Mouse (Mus musculus) ES-E14 (cell line): ENCODE measurements around the gene Msrb3. TPM values are rescaled to one million over a fixed set of nuclear protein-coding genes. Genes with fewer than 3 reads are reported as not detected.

Experiments used
- DNase-seq: peaks from one replicate; pipeline ENCODE4 v3.0.0-alpha.2; 2013; ENCODE audit warnings: low read depth, low spot score
- H3K27ac ChIP-seq: 2 replicates; pipeline ENCODE4 v1.5.1; 2012; ENCODE audit warnings: low read depth, mild to moderate bottlenecking, low read length, moderate library complexity, mixed read lengths; ENCODE audit not compliant: poor library complexity, insufficient read depth, severe bottlenecking
- H3K36me3 ChIP-seq: 2 replicates; pipeline ENCODE4 v1.6.1; 2012; ENCODE audit warnings: mild to moderate bottlenecking, low read length, moderate library complexity, mixed read lengths; ENCODE audit not compliant: control insufficient read depth, poor library complexity, insufficient read depth, severe bottlenecking
- H3K4me1 ChIP-seq, 2 experiments: fragments of 150-350 bp in 1 of 2; sonication (generic) in 1 of 2; 2 replicates each; pipeline ENCODE4 v1.6.1; 2012; ENCODE audit warnings: low read length in 2 of 2, mild to moderate bottlenecking in 1 of 2, mixed read lengths in 1 of 2; ENCODE audit not compliant: control insufficient read depth in 2 of 2, insufficient read depth in 2 of 2, poor library complexity in 1 of 2
- H3K4me3 ChIP-seq, 2 experiments: fragments of 150-350 bp in 1 of 2; sonication (generic) in 1 of 2; 2 replicates each; pipeline ENCODE4 v1.5.1; 2012; ENCODE audit warnings: low read length in 2 of 2, low read depth in 1 of 2, mild to moderate bottlenecking in 1 of 2, mixed read lengths in 1 of 2; ENCODE audit not compliant: insufficient read depth in 1 of 2, poor library complexity in 1 of 2, severe bottlenecking in 1 of 2
- H3K9ac ChIP-seq: 2 replicates; pipeline ENCODE4 v1.6.1; 2012; ENCODE audit warnings: low read depth, mild to moderate bottlenecking, low read length, mixed read lengths; ENCODE audit not compliant: poor library complexity, insufficient read depth, severe bottlenecking
- H3K9me3 ChIP-seq: fragments of 150-350 bp; sonication (generic); 2 replicates; pipeline ENCODE4 v1.6.1; 2012; ENCODE audit warnings: low read depth, mild to moderate bottlenecking, low read length; ENCODE audit not compliant: control insufficient read depth, insufficient read depth
- CHD2 ChIP-seq: IDR thresholded peaks from 2 replicates; pipeline ENCODE4 v1.6.1; 2014; ENCODE audit warnings: mild to moderate bottlenecking, low read depth, low read length, inconsistent platforms
- HCFC1 ChIP-seq: IDR thresholded peaks from 2 replicates; pipeline ENCODE4 v1.6.1; 2012; ENCODE audit warnings: low read length, inconsistent platforms, borderline replicate concordance; ENCODE audit not compliant: insufficient read depth
- MAFK ChIP-seq: IDR thresholded peaks from 2 replicates; pipeline ENCODE4 v1.6.1; 2014; ENCODE audit warnings: mild to moderate bottlenecking, low read depth, low read length, inconsistent platforms; ENCODE audit not compliant: insufficient read depth
- ZC3H11A ChIP-seq: IDR thresholded peaks from 2 replicates; pipeline ENCODE4 v1.6.1; 2012; ENCODE audit warnings: low read depth, mild to moderate bottlenecking, inconsistent platforms, low read length, borderline replicate concordance
- ZNF384 ChIP-seq: IDR thresholded peaks from 2 replicates; pipeline ENCODE4 v1.6.1; 2012; ENCODE audit warnings: low read depth, low read length, inconsistent platforms
- in situ Hi-C, 2 experiments: fragments of 600-800 bp; cut with MboI; formaldehyde crosslinking; loops; one replicate each; pipeline ENCODE4 v1.15.1; 2025; ENCODE audit warnings: low sequenced_read_pairs in 2 of 2, inconsistent platforms in 1 of 2; ENCODE audit not compliant: unreplicated experiment in 2 of 2
- total RNA-seq: library from RNA; depleted of rRNA; stranded (reverse); fragments of 300-350 nt; gene quantifications from 2 replicates; pipeline ENCODE4 v1.2.3, GENCODE M21; 2012; rRNA removed

Msrb3 gene
- total RNA-seq, 1 experiment: 5.7 TPM

DNA sequence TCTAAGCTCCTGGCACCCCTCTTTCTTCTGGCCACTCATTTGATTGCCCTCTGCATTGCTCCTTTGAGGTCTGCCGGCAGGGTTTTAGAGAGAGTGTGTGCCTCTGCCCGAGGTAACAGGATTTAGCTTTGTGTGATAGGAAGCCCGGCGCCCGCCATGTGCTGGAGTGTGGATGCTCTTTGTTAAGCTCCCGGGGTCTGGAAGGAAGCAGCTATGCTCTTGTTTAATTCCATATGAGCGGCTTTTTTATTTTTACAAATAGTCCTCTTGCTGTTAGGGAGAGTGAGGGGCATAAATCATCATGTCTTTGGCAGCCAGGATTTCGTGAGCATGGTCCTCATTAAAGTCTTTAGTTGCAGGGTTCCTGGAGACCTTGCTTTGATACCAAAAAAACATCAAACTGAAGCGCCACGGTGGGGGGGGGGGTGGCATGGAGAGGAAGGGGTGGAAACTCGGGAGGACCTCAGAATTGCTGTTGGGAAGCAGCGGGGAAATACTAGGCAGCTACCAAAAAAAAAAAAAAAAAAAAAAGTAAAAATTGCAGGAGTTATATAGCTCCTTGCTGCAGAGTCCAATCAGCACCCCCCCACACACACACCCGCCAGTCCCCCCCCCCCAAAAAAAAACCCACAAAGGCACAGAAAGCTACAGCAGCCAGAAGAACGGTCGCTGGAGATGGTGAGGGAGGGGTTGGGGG lies 154.3 kb downstream of the Msrb3 start:
- peak overlapping the region in 1 of 2 experiments; percentile 30; a peak in 1 of 4 replicates for H3K4me3 ChIP-seq
- H3K27ac ChIP-seq: no peak overlapping the region; the same call in 1 of the 2 replicates
- no peaks in the 10 kb centered on the region for H3K9me3 ChIP-seq
- no peak for DNase-seq
- TF ChIP-seq HCFC1: no peak
- peaks cover 8 to 17% of the 10 kb centered on the region in 2 experiments for H3K4me1 ChIP-seq
- no peak overlapping the region; the same call in 1 of the 2 replicates for H3K9ac ChIP-seq
- in situ Hi-C loops: no loop called here
- no peaks in the 10 kb centered on the region for H3K36me3 ChIP-seq

DNA sequence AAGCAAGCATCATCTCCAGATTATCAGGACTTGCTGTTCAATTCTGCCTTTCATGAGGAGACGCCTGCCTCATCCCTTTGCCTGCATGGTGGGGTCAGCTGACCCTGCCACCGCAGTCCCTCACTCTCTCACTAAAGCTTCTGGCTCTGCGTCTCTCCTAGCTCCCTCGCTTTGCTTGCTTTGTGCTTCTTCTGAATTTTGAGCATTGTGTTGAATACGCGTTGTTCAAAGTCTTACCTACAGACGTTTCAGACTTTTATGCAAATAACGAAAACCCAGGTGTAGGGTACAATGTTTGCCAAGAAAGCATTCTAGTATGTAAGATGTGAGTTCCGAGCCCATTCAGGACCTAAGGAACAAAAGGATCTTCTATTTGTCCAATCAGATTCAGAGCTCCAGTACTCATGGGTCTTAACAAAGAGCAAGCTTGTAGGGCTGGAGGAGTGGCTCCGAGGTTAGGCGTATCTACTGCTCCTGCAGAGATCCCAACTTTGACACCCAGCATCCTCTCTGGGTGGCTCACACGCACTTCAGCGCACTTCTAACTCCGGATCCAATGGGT lies 162.3 kb downstream of the Msrb3 start:
- in situ Hi-C loops: no loop called here
- H3K4me1 ChIP-seq: no peaks in the 10 kb centered on the region
- H3K27ac ChIP-seq: no peak overlapping the region
- no peaks in the 10 kb centered on the region for H3K36me3 ChIP-seq
- H3K9ac ChIP-seq: no peak overlapping the region
- no peaks in the 10 kb centered on the region for H3K9me3 ChIP-seq
- TF ChIP-seq HCFC1 (no peak), MAFK (no peak), ZNF384 (no peak), CHD2 (no peak), ZC3H11A (no peak)
- no peak for DNase-seq
- H3K4me3 ChIP-seq: no peak overlapping the region

DNA sequence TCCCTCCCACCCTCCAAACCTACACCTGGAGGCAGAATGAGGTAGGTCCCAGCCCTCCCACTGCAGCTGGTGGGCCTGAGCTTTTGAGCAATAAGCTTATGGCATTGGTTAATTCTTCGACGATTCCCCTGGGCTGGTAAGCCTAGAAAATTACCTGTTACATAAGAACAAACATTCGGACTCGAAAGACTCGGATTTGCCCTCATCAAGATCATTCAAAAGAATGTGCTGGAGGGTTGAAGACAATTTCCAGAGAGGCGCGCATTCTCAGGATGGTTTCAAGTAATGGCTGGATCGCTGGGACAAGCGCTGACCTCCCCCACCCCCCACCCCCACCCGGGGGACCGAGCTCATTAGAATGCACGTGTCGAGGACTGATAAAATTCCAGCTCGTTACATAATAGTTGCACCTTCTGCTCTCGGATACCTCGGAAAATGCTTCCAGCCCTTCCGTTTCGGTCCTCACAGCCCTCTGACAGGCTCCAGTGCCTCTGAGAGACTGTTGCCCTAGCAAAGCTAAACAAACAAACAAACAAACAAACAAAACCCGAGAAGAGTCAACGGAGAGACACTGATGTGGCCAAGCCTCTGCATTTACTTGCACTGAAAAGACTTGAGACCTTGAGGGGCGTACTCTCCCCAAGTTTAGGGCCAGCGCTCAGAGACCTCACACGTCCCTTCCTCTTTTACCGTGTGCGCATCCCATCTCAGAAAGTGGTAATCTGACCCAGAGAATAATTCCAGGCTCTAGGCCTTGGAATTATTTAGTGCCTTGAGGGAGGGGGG lies 163.0 kb downstream of the Msrb3 start:
- Histone ChIP-seq H3K4me1 (no peaks in the 10 kb centered on the region), H3K36me3 (no peaks in the 10 kb centered on the region), H3K27ac (no peak overlapping the region), H3K4me3 (no peak overlapping the region), H3K9me3 (no peaks in the 10 kb centered on the region), H3K9ac (no peak overlapping the region)
- DNase-seq: no peak
- TF ChIP-seq MAFK (no peak), HCFC1 (no peak), ZNF384 (no peak), CHD2 (no peak)
- in situ Hi-C loops: no loop called here

GRCm38 (mm10) chr10:120734364-120734763 lies 164.5 kb downstream of the Msrb3 start:
- no peaks in the 10 kb centered on the region for H3K9me3 ChIP-seq
- TF ChIP-seq MAFK (no peak), HCFC1 (no peak), CHD2 (no peak), ZNF384 (no peak), ZC3H11A (no peak)
- DNase-seq: no peak
- H3K4me1 ChIP-seq: no peaks in the 10 kb centered on the region
- no peak overlapping the region for H3K9ac ChIP-seq
- H3K27ac ChIP-seq: no peak overlapping the region
- H3K36me3 ChIP-seq: no peaks in the 10 kb centered on the region
- no peak overlapping the region for H3K4me3 ChIP-seq
- in situ Hi-C loops: no loop called here

Other genes starting within 250 kb of the Msrb3 start
- gene Lemd3, start 80.2 kb upstream of the Msrb3 start, total RNA-seq: 21.0 and 23.6 TPM in 2 replicates
- gene Wif1, start 134.9 kb upstream of the Msrb3 start, total RNA-seq: 0.11 and 0.13 TPM in 2 replicates